Mouse (Mus musculus) MEL (cell line): ENCODE measurements around the gene Snu13. TPM values are rescaled to one million over a fixed set of nuclear protein-coding genes. Genes with fewer than 3 reads are reported as not detected.

Source experiments
- DNase-seq: peaks from one replicate; pipeline ENCODE4 v3.0.0; 2011; ENCODE audit warnings: low read depth, low spot score
- H3K27ac ChIP-seq: 2 replicates; pipeline ENCODE4 v1.5.1; 2012; ENCODE audit warnings: low read depth, mild to moderate bottlenecking, control low read depth, low read length, moderate library complexity; ENCODE audit not compliant: control insufficient read depth
- H3K27me3 ChIP-seq, 2 experiments: fragments of 150-350 bp in 1 of 2; sonication (generic) in 1 of 2; 2 replicates each; pipeline ENCODE4 v1.6.1; 2012; ENCODE audit warnings: low read length in 2 of 2, mild to moderate bottlenecking in 2 of 2, improper control_type of control experiment in 1 of 2, moderate library complexity in 1 of 2; ENCODE audit not compliant: insufficient read depth in 2 of 2, control insufficient read depth in 1 of 2
- H3K36me3 ChIP-seq, 2 experiments: 2 replicates each; pipeline ENCODE4 v1.6.1; 2012 to 2014; ENCODE audit warnings: low read length in 2 of 2, improper control_type of control experiment in 1 of 2, inconsistent platforms in 1 of 2, mild to moderate bottlenecking in 1 of 2; ENCODE audit not compliant: insufficient read depth in 2 of 2, control insufficient read depth in 1 of 2
- H3K4me1 ChIP-seq, 2 experiments: fragments of 150-350 bp in 1 of 2; sonication (generic) in 1 of 2; 2 replicates each; pipeline ENCODE4 v1.6.1; 2012; ENCODE audit warnings: low read length in 2 of 2, improper control_type of control experiment in 1 of 2, mild to moderate bottlenecking in 1 of 2; ENCODE audit not compliant: insufficient read depth in 2 of 2, control insufficient read depth in 1 of 2
- H3K4me3 ChIP-seq, 2 experiments: fragments of 150-350 bp in 1 of 2; sonication (generic) in 1 of 2; 2 replicates each; pipeline ENCODE4 v1.5.1; 2012; ENCODE audit warnings: low read depth in 2 of 2, low read length in 2 of 2, mild to moderate bottlenecking in 2 of 2, moderate library complexity in 2 of 2, control low read depth in 1 of 2, improper control_type of control experiment in 1 of 2; ENCODE audit not compliant: control insufficient read depth in 1 of 2, insufficient read depth in 1 of 2
- H3K79me2 ChIP-seq: 2 replicates; pipeline ENCODE4 v1.6.1; 2012; ENCODE audit warnings: mild to moderate bottlenecking, low read length, moderate library complexity; ENCODE audit not compliant: control insufficient read depth, poor library complexity, insufficient read depth
- H3K9ac ChIP-seq: 2 replicates; pipeline ENCODE4 v1.6.1; 2012; ENCODE audit warnings: low read depth, mild to moderate bottlenecking, control low read depth, low read length, moderate library complexity; ENCODE audit not compliant: control insufficient read depth, poor library complexity, severe bottlenecking
- H3K9me3 ChIP-seq: fragments of 150-350 bp; sonication (generic); replicated peaks from 2 replicates; pipeline ENCODE4 v1.6.1; 2012; ENCODE audit warnings: mild to moderate bottlenecking, low read length, improper control_type of control experiment, moderate library complexity; ENCODE audit not compliant: insufficient read depth
- BHLHE40 ChIP-seq: IDR thresholded peaks from 2 replicates; pipeline ENCODE4 v1.6.1; 2012; ENCODE audit warnings: low read depth, mild to moderate bottlenecking, inconsistent platforms, low read length, improper control_type of control experiment, borderline replicate concordance
- CHD2 ChIP-seq: IDR thresholded peaks from 2 replicates; pipeline ENCODE4 v1.6.1; 2011; ENCODE audit warnings: low read length, improper control_type of control experiment
- CTCF ChIP-seq, 3 experiments: IDR thresholded peaks in 2 of 3; conservative IDR thresholded peaks in 1 of 3; 2 replicates each; pipeline ENCODE4 v1.5.1; 2011 to 2012; ENCODE audit warnings: low read length in 3 of 3, low read depth in 2 of 3, mild to moderate bottlenecking in 2 of 3, improper control_type of control experiment in 1 of 3, inconsistent platforms in 1 of 3, mixed read lengths in 1 of 3, moderate library complexity in 1 of 3; ENCODE audit not compliant: control insufficient read depth in 1 of 3, insufficient read depth in 1 of 3, poor library complexity in 1 of 3, severe bottlenecking in 1 of 3
- E2F4 ChIP-seq: IDR thresholded peaks from 2 replicates; pipeline ENCODE4 v1.6.1; 2011; ENCODE audit warnings: low read depth, low read length, improper control_type of control experiment, borderline replicate concordance
- ELF1 ChIP-seq: IDR thresholded peaks from 2 replicates; pipeline ENCODE4 v1.6.1; 2014; ENCODE audit warnings: low read depth, mild to moderate bottlenecking, inconsistent platforms, low read length, improper control_type of control experiment, moderate library complexity
- EP300 ChIP-seq, 2 experiments: IDR thresholded peaks; 2 replicates each; pipeline ENCODE4 v1.6.1; 2011; ENCODE audit warnings: improper control_type of control experiment in 2 of 2, low read length in 2 of 2, low read depth in 1 of 2, mild to moderate bottlenecking in 1 of 2
- ETS1 ChIP-seq: IDR thresholded peaks from 2 replicates; pipeline ENCODE4 v1.6.1; 2012; ENCODE audit warnings: low read depth, mild to moderate bottlenecking, inconsistent platforms, low read length, improper control_type of control experiment, moderate library complexity
- HCFC1 ChIP-seq: IDR thresholded peaks from 2 replicates; pipeline ENCODE4 v1.6.1; 2012; ENCODE audit warnings: low read depth, mild to moderate bottlenecking, inconsistent platforms, low read length, improper control_type of control experiment, moderate library complexity
- JUND ChIP-seq: IDR thresholded peaks from 2 replicates; pipeline ENCODE4 v1.6.1; 2011; ENCODE audit warnings: low read depth, mild to moderate bottlenecking, improper control_type of control experiment, low read length
- KAT2A ChIP-seq: conservative IDR thresholded peaks from 2 replicates; pipeline ENCODE4 v1.6.1; 2012; ENCODE audit warnings: low read depth, low read length, improper control_type of control experiment, inconsistent platforms
- MAX ChIP-seq: IDR thresholded peaks from 2 replicates; pipeline ENCODE4 v1.6.1; 2011; ENCODE audit warnings: low read length, improper control_type of control experiment
- MAZ ChIP-seq: IDR thresholded peaks from 2 replicates; pipeline ENCODE4 v1.6.1; 2012; ENCODE audit warnings: low read depth, mild to moderate bottlenecking, inconsistent platforms, low read length, improper control_type of control experiment
- MEF2A ChIP-seq: IDR thresholded peaks from 2 replicates; pipeline ENCODE4 v1.6.1; 2014; ENCODE audit warnings: low read depth, mild to moderate bottlenecking, inconsistent platforms, low read length, improper control_type of control experiment; ENCODE audit not compliant: poor library complexity, insufficient replicate concordance, severe bottlenecking; ENCODE audit errors: extremely low read depth
- MYB ChIP-seq: IDR thresholded peaks from 2 replicates; pipeline ENCODE4 v1.6.1; 2011; ENCODE audit warnings: mild to moderate bottlenecking, low read depth, low read length, improper control_type of control experiment
- MYC ChIP-seq: IDR thresholded peaks from 2 replicates; pipeline ENCODE4 v1.6.1; 2011; ENCODE audit warnings: low read depth, mild to moderate bottlenecking, low read length, improper control_type of control experiment, moderate library complexity
- NELFE ChIP-seq: IDR thresholded peaks from 2 replicates; pipeline ENCODE4 v1.6.1; 2011; ENCODE audit warnings: low read depth, low read length, improper control_type of control experiment
- POLR2AphosphoS2 ChIP-seq: IDR thresholded peaks from 2 replicates; pipeline ENCODE4 v1.6.1; 2011; ENCODE audit warnings: low read length, improper control_type of control experiment
- POLR2AphosphoS5 ChIP-seq: IDR thresholded peaks from 2 replicates; pipeline ENCODE4 v1.6.1; 2012; ENCODE audit warnings: low read depth, borderline replicate concordance, mild to moderate bottlenecking, inconsistent platforms, low read length, moderate library complexity, mixed read lengths
- RCOR1 ChIP-seq: IDR thresholded peaks from 2 replicates; pipeline ENCODE4 v1.6.1; 2012; ENCODE audit warnings: low read depth, mild to moderate bottlenecking, inconsistent platforms, low read length, improper control_type of control experiment
- SIN3A ChIP-seq: IDR thresholded peaks from 2 replicates; pipeline ENCODE4 v1.6.1; 2012; ENCODE audit warnings: low read length, improper control_type of control experiment, inconsistent platforms
- TBP ChIP-seq: IDR thresholded peaks from 2 replicates; pipeline ENCODE4 v1.8.0; 2011; ENCODE audit warnings: low read depth, low read length, improper control_type of control experiment
- TCF12 ChIP-seq: IDR thresholded peaks from 2 replicates; pipeline ENCODE4 v1.6.1; 2014; ENCODE audit warnings: low read depth, mild to moderate bottlenecking, inconsistent platforms, low read length, improper control_type of control experiment, moderate library complexity
- UBTF ChIP-seq: IDR thresholded peaks from 2 replicates; pipeline ENCODE4 v1.6.1; 2012; ENCODE audit warnings: low read depth, mild to moderate bottlenecking, inconsistent platforms, low read length, improper control_type of control experiment, moderate library complexity, borderline replicate concordance; ENCODE audit not compliant: insufficient read depth
- USF1 ChIP-seq: IDR thresholded peaks from 2 replicates; pipeline ENCODE4 v1.6.1; 2014; ENCODE audit warnings: low read depth, mild to moderate bottlenecking, inconsistent platforms, low read length, improper control_type of control experiment, moderate library complexity
- USF2 ChIP-seq, 2 experiments: IDR thresholded peaks; 2 replicates each; pipeline ENCODE4 v1.6.1; 2011 to 2012; ENCODE audit warnings: improper control_type of control experiment in 2 of 2, low read length in 2 of 2, borderline replicate concordance in 1 of 2, inconsistent platforms in 1 of 2, low read depth in 1 of 2, mild to moderate bottlenecking in 1 of 2; ENCODE audit not compliant: insufficient read depth in 1 of 2
- ZC3H11A ChIP-seq: IDR thresholded peaks from 2 replicates; pipeline ENCODE4 v1.6.1; 2012; ENCODE audit warnings: low read depth, mild to moderate bottlenecking, inconsistent platforms, low read length, improper control_type of control experiment
- ZKSCAN1 ChIP-seq: IDR thresholded peaks from 2 replicates; pipeline ENCODE4 v1.6.1; 2012; ENCODE audit warnings: low read depth, mild to moderate bottlenecking, inconsistent platforms, low read length, improper control_type of control experiment, moderate library complexity
- ZMIZ1 ChIP-seq: IDR thresholded peaks from 2 replicates; pipeline ENCODE4 v1.6.1; 2012; ENCODE audit warnings: low read depth, mild to moderate bottlenecking, inconsistent platforms, low read length, improper control_type of control experiment, moderate library complexity
- polyA plus RNA-seq, 2 experiments: library from polyadenylated mRNA; stranded (reverse) in 1 of 2; unstranded in 1 of 2; fragments of >175 nt in 1 of 2; fragments of >200 nt in 1 of 2; gene quantifications; 2 replicates each; pipeline versions ENCODE4 v1.2.1 to v1.2.4; 2012; ENCODE audit warnings: low replicate concordance in 2 of 2, low read depth in 1 of 2; ENCODE audit not compliant: insufficient read length in 2 of 2, insufficient read depth in 1 of 2, missing spikeins in 1 of 2
- total RNA-seq: library from RNA; depleted of rRNA; stranded (reverse); fragments of 300-350 nt; gene quantifications from 2 replicates; pipeline ENCODE4 v1.2.3, GENCODE M21; 2012

Gene Snu13
- total and polyA plus RNA-seq, 3 experiments: 196 to 375 (median 297) TPM

- Histone ChIP-seq H3K9ac (peak overlapping the region; percentile 8; the same call in 1 of the 2 replicates), H3K4me3 (peak overlapping the region in 1 of 2 experiments; percentile 27; a peak in 2 of 4 replicates), H3K27me3 (no peaks in the 10 kb centered on the region), H3K27ac (no peak overlapping the region), H3K4me1 (peaks cover 0 to 13% of the 10 kb centered on the region in 2 experiments; a peak in 3 of 4 replicates), H3K36me3 (peaks cover 14 to 29% of the 10 kb centered on the region in 2 experiments), H3K79me2 (peaks cover 44% of the 10 kb centered on the region), H3K9me3 (no peaks in the 10 kb centered on the region)
- peak; percentile 74 for DNase-seq
- TF ChIP-seq HCFC1 (peak; percentile 28; the same call in 1 of the 2 replicates), SIN3A (peak; percentile 26; the same call in 1 of the 2 replicates), KAT2A (no peak), CTCF (IDR thresholded peaks at IDR 0.05 in 2 of 3, conservative IDR thresholded peaks at IDR 0.05 in 1 of 3; ENCODE audit: control insufficient read depth in 1 of 3, insufficient read depth in 1 of 3, low read depth in 2 of 3, low read length in 3 of 3, poor library complexity in 1 of 3, severe bottlenecking in 1 of 3) (peak in 2 of 3 experiments; percentile 43 to 58; a peak in 4 of 6 replicates), POLR2AphosphoS2 (peak; percentile 65), ZMIZ1 (peak; percentile 54; the same call in 1 of the 2 replicates), MAX (no peak)
Observed at GRCm38 (mm10) chr15:82044166-82044784, 3.1 kb downstream of the Snu13 start.

- H3K27ac ChIP-seq: no peak overlapping the region
- peak; percentile 80 for DNase-seq
- peaks cover 0 to 6% of the 10 kb centered on the region in 2 experiments; a peak in 3 of 4 replicates for H3K4me1 ChIP-seq
- H3K27me3 ChIP-seq: no peaks in the 10 kb centered on the region
- H3K79me2 ChIP-seq: peaks cover 27% of the 10 kb centered on the region
- H3K9ac ChIP-seq: no peak overlapping the region
- peaks cover 13 to 24% of the 10 kb centered on the region in 2 experiments for H3K36me3 ChIP-seq
- no peak overlapping the region for H3K4me3 ChIP-seq
- H3K9me3 ChIP-seq: no peaks in the 10 kb centered on the region
- TF ChIP-seq USF1 (no peak), NELFE (no peak), BHLHE40 (0 out of 2 replicates have a peak, but pooled peaks have one; percentile 10), JUND (no peak), ZC3H11A (no peak), EP300 (IDR thresholded peaks at IDR 0.05; ENCODE audit: low read depth in 1 of 2, low read length in 2 of 2) (no peak), HCFC1 (no peak), E2F4 (no peak), TCF12 (no peak), POLR2AphosphoS2 (peak; percentile 53; the same call in 1 of the 2 replicates), KAT2A (no peak), UBTF (no peak), USF2 (IDR thresholded peaks at IDR 0.05; ENCODE audit: borderline replicate concordance in 1 of 2, insufficient read depth in 1 of 2, low read depth in 1 of 2, low read length in 2 of 2) (no peak), CTCF (IDR thresholded peaks at IDR 0.05 in 2 of 3, conservative IDR thresholded peaks at IDR 0.05 in 1 of 3; ENCODE audit: control insufficient read depth in 1 of 3, insufficient read depth in 1 of 3, low read depth in 2 of 3, low read length in 3 of 3, poor library complexity in 1 of 3, severe bottlenecking in 1 of 3) (peak; percentile 76 to 93 (median 77)), RCOR1 (no peak), MYC (0 out of 2 replicates have a peak, but pooled peaks have one; percentile 51), ETS1 (no peak), CHD2 (no peak), MEF2A (no peak), TBP (no peak), MYB (no peak), MAZ (no peak), POLR2AphosphoS5 (no peak), ELF1 (no peak), ZKSCAN1 (no peak), ZMIZ1 (no peak; the same call in 1 of the 2 replicates)
Observed at GRCm38 (mm10) chr15:82040650-82041049, 6.7 kb downstream of the Snu13 start.
